Mouse (Mus musculus) hindbrain, embryonic 16.5 days (tissue): ENCODE data around the gene Gfra1. TPM values are rescaled to one million over a fixed set of nuclear protein-coding genes. Genes with fewer than 3 reads are reported as not detected.
A peak's percentile ranks its signal among the peaks of the same experiment; 100 is the strongest.

Source experiments
- ATAC-seq: fragments of 200-750 bp; cut with Nextera tagmentation; 2 replicates; pipeline ENCODE4 v1.8.0; 2017; ENCODE audit warnings: moderate TSS enrichment, moderate library complexity
- H3K27ac ChIP-seq: fragments of 300-500 bp; sonication (generic); 2 replicates; pipeline ENCODE4 v1.5.1; 2014; ENCODE audit warnings: low read depth, mild to moderate bottlenecking, control low read depth, low read length, moderate library complexity
- H3K27me3 ChIP-seq: fragments of 300-500 bp; sonication (generic); replicated peaks from 2 replicates; pipeline ENCODE4 v1.6.1; 2014; ENCODE audit warnings: low read length; ENCODE audit not compliant: control insufficient read depth, insufficient read depth
- H3K36me3 ChIP-seq: fragments of 300-500 bp; sonication (generic); 2 replicates; pipeline ENCODE4 v1.6.1; 2014; ENCODE audit warnings: mild to moderate bottlenecking, low read length, moderate library complexity, mixed read lengths; ENCODE audit not compliant: control insufficient read depth, insufficient read depth
- H3K4me1 ChIP-seq: fragments of 300-500 bp; sonication (generic); 2 replicates; pipeline ENCODE4 v1.6.1; 2014; ENCODE audit warnings: low read depth, low read length; ENCODE audit not compliant: control insufficient read depth, insufficient read depth
- H3K4me2 ChIP-seq: fragments of 300-500 bp; sonication (generic); 2 replicates; pipeline ENCODE4 v1.6.1; 2014; ENCODE audit warnings: mild to moderate bottlenecking, low read length, control low read depth, moderate library complexity
- H3K4me3 ChIP-seq: fragments of 300-500 bp; sonication (generic); 2 replicates; pipeline ENCODE4 v1.5.1; 2014; ENCODE audit warnings: mild to moderate bottlenecking, low read length, control low read depth, moderate library complexity
- H3K9ac ChIP-seq: fragments of 300-500 bp; sonication (generic); 2 replicates; pipeline ENCODE4 v1.6.1; 2014; ENCODE audit warnings: low read depth, mild to moderate bottlenecking, control low read depth, low read length, moderate library complexity
- H3K9me3 ChIP-seq: fragments of 300-500 bp; sonication (generic); 2 replicates; pipeline ENCODE4 v1.6.1; 2014; ENCODE audit warnings: mild to moderate bottlenecking, low read length, moderate library complexity; ENCODE audit not compliant: control insufficient read depth
- WGBS: fragments of 180-500 bp; shearing (Covaris S2); extraction: QIAGEN DNeasy Blood & Tissue Kit; methylation state at CpG from one replicate; pipeline ENCODE4 v1.1.7; 2014; 5-methylcytosine and 5-hydroxymethylcytosine counted together
- polyA plus RNA-seq: library from polyadenylated mRNA; unstranded; fragments of >200 nt; fragmentation: Nextera tagmentation; extraction: Ambion mirVana; gene quantifications from 2 replicates; pipeline ENCODE4 v1.2.1, GENCODE M21; 2015

Gfra1 gene
- polyA plus RNA-seq, 1 experiment from 2014 or later: 38.6 TPM

DNA sequence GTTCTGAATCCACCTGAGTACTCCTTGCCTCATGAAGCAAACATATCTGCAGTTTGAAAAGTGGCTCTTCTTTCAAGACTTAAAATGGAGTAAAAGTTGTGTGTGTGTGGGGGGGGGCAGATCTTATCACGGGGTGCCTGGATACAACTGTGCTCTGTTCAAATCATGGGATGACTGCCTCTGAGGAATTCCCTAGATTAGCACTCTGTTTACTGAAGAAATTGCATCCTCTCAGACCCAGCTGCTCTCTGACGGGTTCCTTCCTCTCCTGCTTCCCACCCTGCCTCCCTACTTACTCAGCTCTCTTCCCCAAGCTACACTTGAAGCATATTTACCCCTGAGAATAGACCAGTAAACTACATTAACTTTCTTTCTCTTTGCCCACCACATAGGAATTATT, 87.2 kb downstream of the Gfra1 start:
- ATAC-seq: no peak
- WGBS: 61% methylated on average over 2 of the region's 2 CpGs
- Histone ChIP-seq H3K9ac (no peak overlapping the region), H3K27ac (no peak overlapping the region), H3K4me3 (no peak overlapping the region), H3K4me2 (no peak overlapping the region), H3K9me3 (no peaks in the 10 kb centered on the region), H3K36me3 (no peaks in the 10 kb centered on the region), H3K27me3 (no peaks in the 10 kb centered on the region), H3K4me1 (peaks cover 6% of the 10 kb centered on the region)

DNA sequence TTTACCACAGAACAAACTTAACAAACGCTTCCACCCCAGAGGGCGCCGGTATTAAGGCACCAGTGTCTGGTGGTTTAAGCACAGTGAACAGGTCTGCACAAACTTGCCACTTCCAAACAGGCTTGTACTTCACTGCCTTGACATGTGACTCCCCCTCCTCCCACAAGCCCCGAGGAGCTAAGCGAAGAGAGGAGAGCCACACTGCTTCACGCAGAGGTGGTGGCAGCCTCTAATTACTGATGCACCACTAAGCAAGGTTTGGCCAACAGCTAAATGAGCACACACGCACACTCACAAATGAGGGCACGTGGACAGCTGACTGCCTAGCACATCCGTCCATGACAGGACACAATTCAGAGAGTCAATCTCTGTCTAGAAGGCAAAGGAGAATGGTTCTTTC, 91.0 kb downstream of the Gfra1 start:
- Histone ChIP-seq H3K4me2 (no peak overlapping the region), H3K4me1 (peaks cover 6% of the 10 kb centered on the region), H3K27me3 (no peaks in the 10 kb centered on the region), H3K36me3 (no peaks in the 10 kb centered on the region), H3K9me3 (no peaks in the 10 kb centered on the region), H3K27ac (no peak overlapping the region), H3K9ac (no peak overlapping the region), H3K4me3 (no peak overlapping the region)
- WGBS: 35% methylated on average over 9 of the region's 9 CpGs
- peak; percentile 42; the same call in 1 of the 2 replicates for ATAC-seq

DNA sequence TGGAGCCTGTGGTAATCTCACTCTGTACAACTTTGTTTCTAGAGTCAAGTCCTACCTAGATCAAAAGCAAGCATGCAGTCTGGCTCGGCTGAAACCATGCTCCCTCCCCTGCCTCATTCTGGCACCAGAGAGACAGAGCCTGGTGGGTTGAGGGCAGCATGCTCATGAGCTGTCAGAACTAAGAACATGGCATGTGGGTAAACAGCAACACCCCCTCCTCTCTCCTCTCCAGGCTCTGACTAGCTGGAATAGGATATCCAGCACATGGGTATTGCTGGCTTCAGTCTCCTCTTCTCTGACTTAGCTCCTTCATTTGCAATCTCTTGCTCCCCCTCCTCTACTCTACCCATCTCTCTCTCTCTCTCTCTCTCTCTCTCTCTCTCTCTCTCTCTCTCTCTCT, 94.7 kb downstream of the Gfra1 start:
- Histone ChIP-seq H3K4me3 (no peak overlapping the region), H3K9me3 (no peaks in the 10 kb centered on the region), H3K27me3 (no peaks in the 10 kb centered on the region), H3K36me3 (no peaks in the 10 kb centered on the region), H3K27ac (no peak overlapping the region), H3K9ac (no peak overlapping the region), H3K4me1 (peaks cover 6% of the 10 kb centered on the region), H3K4me2 (no peak overlapping the region)
- ATAC-seq: no peak
- WGBS: 53% methylated on average over 1 of the region's 1 CpGs

DNA sequence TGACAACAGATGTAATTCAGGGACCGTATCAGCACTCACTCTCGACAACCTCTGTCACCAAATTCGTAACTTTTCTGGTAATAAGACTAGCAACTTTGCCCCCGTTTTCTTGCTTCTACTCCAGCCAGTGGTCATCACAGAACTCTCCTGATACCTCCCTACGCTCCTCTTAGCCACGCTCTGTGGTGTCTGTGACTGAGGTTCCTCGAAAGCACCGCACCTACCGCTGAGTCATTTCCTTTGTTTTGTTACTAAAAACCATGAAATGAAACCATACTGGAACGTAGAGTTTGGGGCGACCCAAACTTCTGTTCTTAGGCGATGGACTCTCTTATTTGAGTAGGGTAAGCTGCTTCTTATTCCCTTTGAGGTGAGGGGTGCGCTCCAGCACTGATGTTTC, 97.6 kb downstream of the Gfra1 start:
- no peak overlapping the region for H3K27ac ChIP-seq
- peaks cover 11% of the 10 kb centered on the region for H3K4me1 ChIP-seq
- no peak for ATAC-seq
- H3K9ac ChIP-seq: no peak overlapping the region
- no peak overlapping the region for H3K4me3 ChIP-seq
- H3K36me3 ChIP-seq: no peaks in the 10 kb centered on the region
- no peak overlapping the region for H3K4me2 ChIP-seq
- 87% methylated on average over 13 of the region's 13 CpGs for WGBS
- no peaks in the 10 kb centered on the region for H3K27me3 ChIP-seq
- no peaks in the 10 kb centered on the region for H3K9me3 ChIP-seq

DNA sequence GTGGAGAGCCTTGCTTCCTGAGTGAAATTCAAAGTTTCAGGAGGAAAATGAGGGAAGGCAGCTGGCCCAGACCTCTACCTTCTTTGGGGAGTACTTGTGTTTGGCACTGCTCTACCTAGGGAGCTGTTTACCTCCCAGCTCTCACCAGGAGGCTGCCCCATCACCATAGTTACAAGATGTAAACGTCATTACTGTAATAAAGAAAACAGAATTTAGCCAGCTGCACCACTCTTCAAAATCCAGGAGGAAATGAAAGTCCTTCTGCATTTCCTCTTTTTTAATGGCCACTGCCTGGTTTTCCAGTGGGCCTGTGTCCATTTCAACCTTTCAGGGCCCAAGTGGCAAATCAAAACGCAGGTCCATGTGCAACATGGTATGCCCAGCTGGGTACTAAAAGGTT, 101.8 kb downstream of the Gfra1 start:
- no peaks in the 10 kb centered on the region for H3K27me3 ChIP-seq
- 26% methylated on average over 2 of the region's 2 CpGs for WGBS
- no peaks in the 10 kb centered on the region for H3K36me3 ChIP-seq
- no peak overlapping the region for H3K27ac ChIP-seq
- no peak for ATAC-seq
- no peak overlapping the region for H3K4me3 ChIP-seq
- H3K9me3 ChIP-seq: no peaks in the 10 kb centered on the region
- no peak overlapping the region for H3K9ac ChIP-seq
- no peak overlapping the region for H3K4me2 ChIP-seq
- peaks cover 16% of the 10 kb centered on the region for H3K4me1 ChIP-seq

DNA sequence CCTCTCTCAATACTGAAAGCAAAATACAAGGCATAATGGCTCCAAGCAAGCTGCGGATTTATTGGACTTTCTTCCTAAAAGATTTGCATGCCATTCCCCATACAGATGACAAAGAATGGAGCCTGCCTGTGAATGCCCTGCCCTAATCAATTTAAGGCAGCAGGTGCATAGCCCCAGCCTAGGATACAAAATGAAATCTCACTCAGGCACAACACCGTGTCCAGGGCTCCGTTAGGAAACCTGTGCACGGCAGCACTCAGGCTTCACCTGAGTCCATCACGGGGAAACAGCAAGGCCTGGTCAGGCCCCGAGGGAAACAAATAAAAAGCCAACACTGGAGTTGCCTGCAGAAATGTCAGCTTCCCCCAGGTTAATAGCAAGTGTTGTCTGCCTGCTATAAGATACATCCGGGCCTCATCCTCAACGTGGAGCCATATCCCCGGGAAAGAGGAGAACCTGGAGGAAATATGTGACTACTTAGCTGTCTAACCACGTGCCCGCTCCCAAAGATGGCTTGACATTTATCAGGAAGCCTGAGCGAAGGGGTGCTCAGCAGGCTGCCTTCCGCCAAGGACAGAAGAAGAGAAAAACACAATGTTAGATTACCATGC, 102.3 kb downstream of the Gfra1 start:
- Histone ChIP-seq H3K4me3 (no peak overlapping the region), H3K4me2 (no peak overlapping the region), H3K27me3 (no peaks in the 10 kb centered on the region), H3K9ac (0 out of 2 replicates have a peak overlapping the region, but pooled peaks have one; percentile 29), H3K4me1 (peaks cover 16% of the 10 kb centered on the region), H3K27ac (peak overlapping the region; percentile 40), H3K36me3 (no peaks in the 10 kb centered on the region), H3K9me3 (no peaks in the 10 kb centered on the region)
- 31% methylated on average over 13 of the region's 13 CpGs for WGBS
- ATAC-seq: no peak

DNA sequence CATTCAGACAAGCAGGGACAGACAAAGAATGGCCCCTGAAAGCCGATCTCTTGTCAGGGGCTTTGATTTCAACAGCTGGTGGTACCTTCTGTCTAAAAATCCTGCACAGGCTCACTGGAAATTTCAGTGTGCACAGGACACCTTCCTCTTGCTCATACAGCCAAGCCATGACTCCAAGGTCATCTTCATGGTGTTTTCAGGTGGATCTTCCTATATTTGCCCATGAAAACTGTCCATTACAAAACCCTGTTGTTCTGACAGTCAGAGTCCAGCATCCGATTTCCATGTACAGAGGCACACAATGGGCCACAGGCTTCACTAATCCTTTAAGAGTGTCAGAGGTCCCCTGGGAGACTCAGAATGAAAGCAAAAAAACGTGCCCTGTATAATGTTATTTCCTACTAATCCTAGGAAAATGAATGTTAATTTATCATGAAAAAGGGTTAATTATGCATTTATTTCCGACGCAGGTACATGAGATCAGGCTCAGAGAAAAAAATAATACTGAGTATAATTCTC, 105.8 kb downstream of the Gfra1 start:
- no peak for ATAC-seq
- no peaks in the 10 kb centered on the region for H3K9me3 ChIP-seq
- H3K27me3 ChIP-seq: no peaks in the 10 kb centered on the region
- no peak overlapping the region for H3K9ac ChIP-seq
- peaks cover 16% of the 10 kb centered on the region for H3K4me1 ChIP-seq
- no peak overlapping the region for H3K27ac ChIP-seq
- 13% methylated on average over 5 of the region's 5 CpGs for WGBS
- no peak overlapping the region for H3K4me3 ChIP-seq
- H3K36me3 ChIP-seq: no peaks in the 10 kb centered on the region
- H3K4me2 ChIP-seq: no peak overlapping the region

DNA sequence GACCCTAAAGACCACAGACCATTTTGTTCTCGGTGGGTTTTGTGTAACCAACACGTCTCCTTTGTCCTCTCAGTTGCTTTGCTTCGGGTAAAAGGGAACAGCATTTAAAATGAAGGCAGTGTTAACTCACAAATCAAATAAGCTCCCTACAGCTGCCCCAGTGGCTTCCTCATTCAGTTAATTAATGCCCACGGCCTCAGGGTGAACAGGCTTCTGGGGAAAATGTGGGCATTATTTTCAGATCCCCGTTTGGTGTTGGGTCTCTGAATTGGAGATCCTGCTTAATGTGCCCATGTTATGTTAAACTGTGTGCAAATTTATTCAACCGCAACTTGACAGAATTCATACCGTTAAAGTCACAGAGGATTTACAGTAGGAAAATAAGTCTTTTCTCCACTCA, 110.6 kb downstream of the Gfra1 start:
- Histone ChIP-seq H3K36me3 (no peaks in the 10 kb centered on the region), H3K9ac (no peak overlapping the region), H3K9me3 (no peaks in the 10 kb centered on the region), H3K27ac (no peak overlapping the region), H3K27me3 (no peaks in the 10 kb centered on the region), H3K4me3 (no peak overlapping the region), H3K4me1 (no peaks in the 10 kb centered on the region), H3K4me2 (no peak overlapping the region)
- ATAC-seq: no peak
- WGBS: 33% methylated on average over 7 of the region's 7 CpGs

DNA sequence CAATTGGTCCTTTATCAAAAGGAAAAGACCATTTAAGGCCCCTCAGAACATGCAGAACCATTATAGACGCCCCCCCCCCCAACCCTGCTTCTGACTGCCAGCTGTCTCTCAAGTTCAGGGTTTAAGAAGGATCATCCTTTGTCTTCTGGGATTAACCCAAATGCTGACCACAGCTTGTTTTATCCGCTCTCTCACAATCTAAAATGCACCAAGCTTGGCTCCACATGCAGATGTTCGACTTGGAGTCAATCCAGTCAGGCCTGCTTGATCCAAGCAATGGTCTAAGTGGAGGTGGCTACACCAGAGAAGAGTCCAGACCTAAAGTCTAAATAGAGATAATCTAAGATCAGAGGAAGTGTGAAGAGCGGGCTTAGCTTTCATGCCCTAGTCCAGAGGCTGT, 114.4 kb downstream of the Gfra1 start:
- no peak overlapping the region for H3K4me2 ChIP-seq
- no peaks in the 10 kb centered on the region for H3K27me3 ChIP-seq
- H3K9ac ChIP-seq: no peak overlapping the region
- H3K9me3 ChIP-seq: no peaks in the 10 kb centered on the region
- H3K27ac ChIP-seq: no peak overlapping the region
- no peak for ATAC-seq
- no peak overlapping the region for H3K4me3 ChIP-seq
- H3K36me3 ChIP-seq: no peaks in the 10 kb centered on the region
- WGBS: 90% methylated on average over 4 of the region's 4 CpGs
- H3K4me1 ChIP-seq: no peaks in the 10 kb centered on the region
